Mouse (Mus musculus) brain, embryonic 14.5 days (tissue): Measurements from ENCODE around the gene Gm48552.

Source experiments
- CTCF ChIP-seq: fragments of 200-500 bp; IDR thresholded peaks from 2 replicates; pipeline ENCODE4 v1.5.1; 2012; ENCODE audit warnings: inconsistent platforms, mild to moderate bottlenecking, moderate library complexity, borderline replicate concordance; ENCODE audit not compliant: insufficient read depth, insufficient read length; ENCODE audit errors: extremely low read depth
- POLR2A ChIP-seq: fragments of 200-500 bp; IDR thresholded peaks from 2 replicates; pipeline ENCODE4 v1.6.1; 2012; ENCODE audit warnings: mild to moderate bottlenecking, inconsistent platforms, borderline replicate concordance; ENCODE audit not compliant: poor library complexity, insufficient read depth, insufficient read length, severe bottlenecking; ENCODE audit errors: extremely low read depth

DNA sequence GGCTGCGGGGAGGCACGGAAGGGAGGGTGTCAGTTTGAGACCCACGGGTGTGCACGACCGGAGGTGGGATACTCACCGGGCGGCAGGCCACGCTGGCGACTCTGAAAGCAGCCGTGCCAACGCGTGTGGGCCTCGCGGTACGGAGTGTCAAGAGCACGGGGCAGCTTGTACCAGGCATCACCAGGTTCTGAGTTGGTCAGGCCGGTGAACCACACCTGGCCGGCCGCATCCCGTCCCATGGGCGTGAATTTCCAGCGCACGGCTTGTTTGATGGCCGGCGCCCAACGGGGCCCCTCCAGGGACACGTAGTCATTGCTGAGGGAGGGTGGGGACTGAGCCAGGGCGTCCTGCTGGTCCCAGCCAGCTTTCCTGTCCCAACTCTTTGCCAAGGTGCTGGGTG, 24.1 kb upstream of the Gm48552 start:
- TF ChIP-seq CTCF (no peak), POLR2A (no peak)
